Mouse (Mus musculus) heart, postnatal 36 days (tissue): ENCODE measurements around the gene Rnpepl1. TPM values are rescaled to one million over a fixed set of nuclear protein-coding genes. Genes with fewer than 3 reads are reported as not detected.

Source experiments
- DNase-seq, 2 experiments: peaks; one replicate each; pipeline ENCODE4 v3.0.0; 2021 to 2022
- intact Hi-C: fragments of 180-260 bp; cut with DNase I; formaldehyde crosslinking; loops from one replicate; pipeline ENCODE4 v1.15.1; 2025
- total RNA-seq, 2 experiments: library from RNA; stranded (reverse); gene quantifications; 2 replicates each; pipeline ENCODE4 v1.2.3; 2021

Rnpepl1 gene
- total RNA-seq, result 10 to 100 TPM; 79.4 to 82.5 TPM

- DNase-seq, result peak; percentile 80 to 85
- intact Hi-C loops, result loop anchor here (2.0 kb wide), 1 partner anchor 24 kb away; the partner anchor contains the start of gene Capn10
These were observed at the start of gene Rnpepl1 for GRCm38 (mm10) chr1:92910239-92910885. Gene Rnpepl1, plus strand, starts transcription at chr1:92910783.

GRCm38 (mm10) chr1:92861503-92861902 lies 49.1 kb upstream of the Rnpepl1 start:
- intact Hi-C loops, result no loop called here

GRCm38 (mm10) chr1:92863268-92863667 lies 47.3 kb upstream of the Rnpepl1 start:
- intact Hi-C loops, result no loop called here
- no peak for DNase-seq

More at GRCm38 (mm10) chr1:92861503-92861902, 49.1 kb upstream of the Rnpepl1 start:
- no peak for DNase-seq

- DNase-seq, result no peak
- intact Hi-C loops, result no loop called here
These were observed 44.4 kb upstream of the Rnpepl1 start for GRCm38 (mm10) chr1:92866170-92866569.

GRCm38 (mm10) chr1:92869985-92870384 lies 40.6 kb upstream of the Rnpepl1 start:
- DNase-seq, result no peak
- intact Hi-C loops, result no loop called here

GRCm38 (mm10) chr1:92872666-92873065 lies 37.9 kb upstream of the Rnpepl1 start:
- no peak for DNase-seq
- intact Hi-C loops, result no loop called here

GRCm38 (mm10) chr1:92874011-92874410 lies 36.6 kb upstream of the Rnpepl1 start:
- intact Hi-C loops, result no loop called here
- no peak for DNase-seq

- no peak for DNase-seq
- intact Hi-C loops, result no loop called here
These were observed 35.0 kb upstream of the Rnpepl1 start for GRCm38 (mm10) chr1:92875360-92876111.

GRCm38 (mm10) chr1:92877431-92877978 lies 33.1 kb upstream of the Rnpepl1 start:
- intact Hi-C loops, result no loop called here
- no peak for DNase-seq

GRCm38 (mm10) chr1:92878066-92878741 lies 32.4 kb upstream of the Rnpepl1 start:
- intact Hi-C loops, result no loop called here

GRCm38 (mm10) chr1:92879266-92879665 lies 31.3 kb upstream of the Rnpepl1 start:
- intact Hi-C loops, result no loop called here
- DNase-seq, result no peak

More at GRCm38 (mm10) chr1:92878066-92878741, 32.4 kb upstream of the Rnpepl1 start:
- no peak for DNase-seq

GRCm38 (mm10) chr1:92880101-92880500 lies 30.5 kb upstream of the Rnpepl1 start:
- DNase-seq, result no peak
- intact Hi-C loops, result no loop called here

- intact Hi-C loops, result no loop called here
- DNase-seq, result no peak
These were observed 28.6 kb upstream of the Rnpepl1 start for GRCm38 (mm10) chr1:92881982-92882381.

- intact Hi-C loops, result no loop called here
- no peak for DNase-seq
These were observed 21.5 kb upstream of the Rnpepl1 start for GRCm38 (mm10) chr1:92888901-92889655.

GRCm38 (mm10) chr1:92892791-92893190 lies 17.8 kb upstream of the Rnpepl1 start:
- intact Hi-C loops, result loop anchor here (2.0 kb wide), 1 partner anchor 240 kb away; no protein-coding TSS in a partner anchor
- no peak for DNase-seq

GRCm38 (mm10) chr1:92893896-92894295 lies 16.7 kb upstream of the Rnpepl1 start:
- intact Hi-C loops, result loop anchor here (2.0 kb wide), 2 partner anchors 199 to 241 kb away; no protein-coding TSS in a partner anchor
- no peak for DNase-seq

GRCm38 (mm10) chr1:92895089-92895488 lies 15.5 kb upstream of the Rnpepl1 start:
- DNase-seq, result peak; percentile 55 to 64
- intact Hi-C loops, result loop anchor here (2.0 to 5.0 kb wide), 2 partner anchors 58 to 200 kb away; no protein-coding TSS in a partner anchor

- peak in 1 of 2 experiments; percentile 31 for DNase-seq
- intact Hi-C loops, result no loop called here
These were observed 7.8 kb upstream of the Rnpepl1 start, which contains the start of gene Ankmy1 for GRCm38 (mm10) chr1:92902786-92903185. Gene Ankmy1, minus strand, starts transcription at chr1:92902906.

- intact Hi-C loops, result no loop called here
- DNase-seq, result no peak
These were observed 7.0 kb upstream of the Rnpepl1 start for GRCm38 (mm10) chr1:92903627-92904026.
